Mouse (Mus musculus): ENCODE data around the gene Atp8a2. TPM values are rescaled to one million over a fixed set of nuclear protein-coding genes. Genes with fewer than 3 reads are reported as not detected.
A peak's percentile ranks its signal among the peaks of the same experiment; 100 is the strongest.

Atp8a2 gene
- polyA plus RNA-seq, 1 experiment from 2014 or later, result 13.0 TPM

DNA sequence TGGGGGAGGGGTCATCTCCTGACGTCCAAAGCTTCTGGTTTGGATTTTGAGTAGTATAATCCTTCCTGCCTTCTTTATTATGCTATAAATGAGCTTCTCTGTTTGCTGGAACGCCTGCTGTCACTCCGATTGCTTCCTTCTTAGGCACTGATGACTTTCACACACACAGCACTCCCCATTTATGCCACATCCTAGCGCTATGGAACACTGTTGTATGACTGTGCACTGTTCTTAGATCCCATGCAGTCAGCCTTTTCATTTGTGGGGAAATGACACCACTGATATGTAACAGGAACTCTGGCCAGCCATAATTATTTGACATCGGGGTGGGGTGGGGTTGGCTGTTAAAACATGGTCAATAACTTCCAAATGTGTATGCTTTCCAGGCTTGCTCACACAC lies 306.2 kb downstream of the Atp8a2 start:
- Histone ChIP-seq H3K27me3 (replicated peaks; ENCODE audit: control insufficient read depth, insufficient read depth, low read length) (no peaks in the 10 kb centered on the region), H3K9me3 (replicated peaks; ENCODE audit: control insufficient read depth, low read length) (no peaks in the 10 kb centered on the region), H3K4me3 (ENCODE audit: low read depth, low read length) (no peak overlapping the region), H3K36me3 (ENCODE audit: control insufficient read depth, insufficient read depth, low read length) (no peaks in the 10 kb centered on the region), H3K27ac (ENCODE audit: low read depth, low read length) (no peak overlapping the region), H3K4me2 (ENCODE audit: low read length) (no peak overlapping the region), H3K4me1 (ENCODE audit: control insufficient read depth, insufficient read depth, low read length) (peaks cover 9% of the 10 kb centered on the region), H3K9ac (ENCODE audit: low read length) (no peak overlapping the region; the same call in 1 of the 2 replicates)
- no peak for DNase-seq (ENCODE audit: low spot score)
- ATAC-seq, result no peak
- WGBS, result 64% methylated on average over 5 of the region's 5 CpGs

DNA sequence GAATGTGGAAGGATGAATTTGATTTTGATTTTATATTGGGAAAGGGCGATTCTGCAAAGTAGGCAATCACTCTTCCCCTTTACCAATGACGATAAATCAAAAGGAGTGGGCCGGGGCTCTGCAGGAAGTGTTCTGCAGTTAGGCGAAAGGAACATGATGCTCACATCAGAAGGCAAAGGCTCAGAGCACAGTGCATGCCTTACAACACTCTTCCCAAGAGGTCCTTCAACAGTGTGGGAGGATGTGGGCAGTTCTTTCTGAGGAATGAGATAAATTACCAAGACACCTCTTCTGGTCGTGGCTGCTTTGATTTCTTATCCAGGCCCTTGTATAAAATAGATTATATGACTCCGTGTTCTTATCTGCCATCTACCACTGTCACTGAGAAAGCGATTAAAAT lies 306.9 kb downstream of the Atp8a2 start:
- peaks cover 9% of the 10 kb centered on the region for H3K4me1 ChIP-seq (ENCODE audit: control insufficient read depth, insufficient read depth, low read length)
- DNase-seq (ENCODE audit: low spot score) (no peak), ATAC-seq (no peak)
- H3K27ac ChIP-seq (ENCODE audit: low read depth, low read length), result no peak overlapping the region
- no peaks in the 10 kb centered on the region for H3K36me3 ChIP-seq (ENCODE audit: control insufficient read depth, insufficient read depth, low read length)
- no peaks in the 10 kb centered on the region for H3K9me3 ChIP-seq (replicated peaks; ENCODE audit: control insufficient read depth, low read length)
- no peak overlapping the region for H3K4me3 ChIP-seq (ENCODE audit: low read depth, low read length)
- no peak overlapping the region for H3K9ac ChIP-seq (ENCODE audit: low read length)
- H3K4me2 ChIP-seq (ENCODE audit: low read length), result no peak overlapping the region
- no peaks in the 10 kb centered on the region for H3K27me3 ChIP-seq (replicated peaks; ENCODE audit: control insufficient read depth, insufficient read depth, low read length)
- 86% methylated on average over 7 of the region's 7 CpGs for WGBS

DNA sequence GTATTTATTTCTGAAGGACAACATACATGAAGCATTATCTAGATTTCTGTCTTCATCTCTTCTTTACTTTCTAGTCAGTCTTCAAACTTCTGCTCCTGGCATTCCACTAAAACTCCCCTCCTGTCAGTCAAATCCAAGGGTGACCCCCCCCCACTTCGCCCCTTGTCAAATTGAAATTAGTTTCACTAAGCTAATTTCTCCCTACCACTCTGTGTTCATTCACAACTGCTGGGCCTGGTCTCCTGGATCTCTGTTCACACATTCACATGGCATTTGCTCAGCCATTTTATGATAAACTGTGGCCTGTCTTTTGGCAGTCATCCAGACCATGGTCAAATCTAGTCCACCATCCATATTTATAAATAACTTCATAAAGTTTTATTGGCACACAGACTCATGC lies 308.5 kb downstream of the Atp8a2 start:
- 62% methylated on average over 1 of the region's 1 CpGs for WGBS
- ATAC-seq, result no peak
- no peaks in the 10 kb centered on the region for H3K9me3 ChIP-seq (replicated peaks; ENCODE audit: control insufficient read depth, low read length)
- peak; percentile 54 for DNase-seq (ENCODE audit: low spot score)
- no peaks in the 10 kb centered on the region for H3K36me3 ChIP-seq (ENCODE audit: control insufficient read depth, insufficient read depth, low read length)
- H3K27me3 ChIP-seq (replicated peaks; ENCODE audit: control insufficient read depth, insufficient read depth, low read length), result no peaks in the 10 kb centered on the region
- no peak overlapping the region for H3K27ac ChIP-seq (ENCODE audit: low read depth, low read length)
- peaks cover 9% of the 10 kb centered on the region for H3K4me1 ChIP-seq (ENCODE audit: control insufficient read depth, insufficient read depth, low read length)
- H3K4me2 ChIP-seq (ENCODE audit: low read length), result no peak overlapping the region
- no peak overlapping the region for H3K4me3 ChIP-seq (ENCODE audit: low read depth, low read length)
- H3K9ac ChIP-seq (ENCODE audit: low read length), result no peak overlapping the region

DNA sequence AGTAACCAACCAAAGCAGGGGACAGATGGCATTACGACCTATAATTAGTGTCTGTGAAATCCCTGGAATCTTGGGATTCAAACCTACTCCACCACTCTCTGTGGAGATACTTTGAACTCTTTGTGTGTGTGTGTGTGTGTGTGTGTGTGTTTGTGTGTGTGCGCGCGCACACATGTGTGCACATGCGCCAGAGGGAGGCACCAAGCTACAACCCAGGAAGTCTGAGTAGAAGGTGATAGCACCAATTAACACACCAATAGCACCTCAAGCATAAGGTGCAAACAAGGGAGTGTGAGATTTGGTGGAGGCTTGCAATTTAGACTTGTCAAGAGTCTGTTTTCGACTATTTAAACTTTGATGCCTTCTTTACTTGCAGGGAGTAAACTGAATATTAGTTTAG lies 308.9 kb downstream of the Atp8a2 start:
- Histone ChIP-seq H3K4me3 (ENCODE audit: low read depth, low read length) (no peak overlapping the region), H3K4me2 (ENCODE audit: low read length) (no peak overlapping the region), H3K36me3 (ENCODE audit: control insufficient read depth, insufficient read depth, low read length) (no peaks in the 10 kb centered on the region), H3K4me1 (ENCODE audit: control insufficient read depth, insufficient read depth, low read length) (peaks cover 9% of the 10 kb centered on the region), H3K9ac (ENCODE audit: low read length) (no peak overlapping the region), H3K27ac (ENCODE audit: low read depth, low read length) (peak overlapping the region; percentile 56; the same call in 1 of the 2 replicates), H3K9me3 (replicated peaks; ENCODE audit: control insufficient read depth, low read length) (no peaks in the 10 kb centered on the region), H3K27me3 (replicated peaks; ENCODE audit: control insufficient read depth, insufficient read depth, low read length) (no peaks in the 10 kb centered on the region)
- WGBS, result 68% methylated on average over 6 of the region's 6 CpGs
- peak; percentile 48 for ATAC-seq
- peak; percentile 58 for DNase-seq (ENCODE audit: low spot score)

DNA sequence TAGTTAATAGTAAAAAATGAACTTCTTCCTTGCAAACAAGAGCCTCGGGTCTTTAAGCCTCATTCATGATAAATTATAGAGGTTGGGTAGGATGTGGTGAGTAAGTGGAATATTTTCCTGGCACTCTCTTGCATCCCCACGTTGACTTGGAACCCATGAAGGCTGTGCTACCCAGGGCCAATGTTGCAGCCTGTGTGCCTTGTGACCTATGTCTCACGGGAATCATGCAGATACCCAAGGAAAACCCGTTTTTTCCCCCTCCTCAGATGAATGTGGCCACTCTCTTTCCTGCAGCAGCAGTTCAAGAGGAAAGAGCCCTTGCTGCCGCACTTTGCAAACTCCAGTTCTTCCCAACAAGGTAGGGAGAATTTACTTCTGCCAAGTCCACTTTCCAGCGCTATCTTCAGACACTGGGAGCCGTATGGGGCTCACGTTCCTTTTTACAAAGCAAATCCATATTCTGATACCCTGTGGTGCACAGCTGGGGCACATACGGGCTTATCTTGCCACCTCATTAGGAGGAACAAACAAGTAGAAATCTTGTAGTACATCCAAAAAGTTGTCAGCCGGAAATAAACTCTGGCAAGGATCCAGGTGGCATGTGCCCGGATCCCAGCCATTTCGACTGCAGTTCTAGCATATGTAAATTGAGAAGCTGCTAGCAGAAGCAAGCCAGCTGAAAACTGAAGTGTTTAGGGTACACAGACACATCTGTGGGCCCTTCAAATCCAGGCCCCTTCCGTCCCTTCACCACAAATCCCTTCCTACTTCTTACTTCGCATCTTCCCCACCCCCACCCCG lies 309.7 kb downstream of the Atp8a2 start:
- no peak overlapping the region for H3K9ac ChIP-seq (ENCODE audit: low read length)
- no peaks in the 10 kb centered on the region for H3K27me3 ChIP-seq (replicated peaks; ENCODE audit: control insufficient read depth, insufficient read depth, low read length)
- H3K36me3 ChIP-seq (ENCODE audit: control insufficient read depth, insufficient read depth, low read length), result no peaks in the 10 kb centered on the region
- H3K4me3 ChIP-seq (ENCODE audit: low read depth, low read length), result no peak overlapping the region
- peak overlapping the region; percentile 75; the same call in 1 of the 2 replicates for H3K27ac ChIP-seq (ENCODE audit: low read depth, low read length)
- ATAC-seq (peak; percentile 91), DNase-seq (ENCODE audit: low spot score) (peak; percentile 95)
- 22% methylated on average over 15 of the region's 15 CpGs for WGBS
- no peaks in the 10 kb centered on the region for H3K9me3 ChIP-seq (replicated peaks; ENCODE audit: control insufficient read depth, low read length)
- H3K4me2 ChIP-seq (ENCODE audit: low read length), result peak overlapping the region; percentile 2; the same call in 1 of the 2 replicates
- H3K4me1 ChIP-seq (ENCODE audit: control insufficient read depth, insufficient read depth, low read length), result peaks cover 9% of the 10 kb centered on the region

DNA sequence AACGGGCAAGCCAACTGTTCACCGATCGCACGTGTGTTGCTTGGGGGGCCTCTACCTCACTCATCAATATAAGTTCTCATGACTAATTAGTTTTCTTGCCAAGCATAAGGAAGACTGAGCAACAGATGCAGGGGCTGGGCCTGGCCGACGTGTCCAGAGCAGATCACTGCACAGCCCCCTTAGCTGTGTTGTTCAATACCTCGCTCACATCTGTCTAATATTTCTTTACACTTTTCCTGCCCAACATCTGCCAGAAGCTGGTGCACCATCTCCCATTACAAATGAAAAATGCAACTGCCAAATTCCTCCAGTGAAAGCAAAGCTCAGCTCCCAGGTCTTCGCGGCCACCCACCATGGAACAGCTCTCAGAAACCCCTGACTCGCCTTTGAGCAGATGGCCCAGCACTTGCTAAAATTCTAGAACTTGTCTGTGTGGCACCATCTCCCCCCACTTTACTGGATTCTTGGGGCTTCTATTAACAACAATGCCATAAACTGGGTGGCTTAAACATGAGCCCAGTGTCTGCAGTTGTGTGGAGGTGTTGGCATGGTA lies 313.4 kb downstream of the Atp8a2 start:
- H3K4me1 ChIP-seq (ENCODE audit: control insufficient read depth, insufficient read depth, low read length), result peaks cover 8% of the 10 kb centered on the region
- H3K27me3 ChIP-seq (replicated peaks; ENCODE audit: control insufficient read depth, insufficient read depth, low read length), result no peaks in the 10 kb centered on the region
- no peaks in the 10 kb centered on the region for H3K36me3 ChIP-seq (ENCODE audit: control insufficient read depth, insufficient read depth, low read length)
- H3K27ac ChIP-seq (ENCODE audit: low read depth, low read length), result no peak overlapping the region
- no peak overlapping the region for H3K4me2 ChIP-seq (ENCODE audit: low read length)
- 82% methylated on average over 10 of the region's 10 CpGs for WGBS
- no peaks in the 10 kb centered on the region for H3K9me3 ChIP-seq (replicated peaks; ENCODE audit: control insufficient read depth, low read length)
- no peak overlapping the region for H3K9ac ChIP-seq (ENCODE audit: low read length)
- no peak for ATAC-seq
- DNase-seq (ENCODE audit: low spot score), result no peak
- no peak overlapping the region for H3K4me3 ChIP-seq (ENCODE audit: low read depth, low read length)

DNA sequence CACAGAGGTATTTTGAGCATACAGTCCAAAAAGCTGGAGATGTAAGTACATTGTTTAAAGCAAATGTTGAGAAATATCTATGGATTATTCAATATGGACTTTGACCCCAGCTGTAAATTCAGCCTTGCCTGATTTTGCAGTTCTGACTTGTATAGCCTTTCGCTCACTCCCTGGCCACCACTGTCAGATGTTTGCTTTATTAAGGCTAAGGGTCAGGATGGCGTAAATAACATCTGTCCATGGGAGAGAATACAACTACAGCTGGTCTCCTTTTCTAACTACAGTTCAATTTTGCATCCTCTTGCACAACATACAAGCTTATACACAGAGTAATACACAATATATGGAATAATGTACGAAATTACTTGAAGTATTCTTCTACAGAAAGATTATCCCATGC lies 316.1 kb downstream of the Atp8a2 start:
- 93% methylated on average over 3 of the region's 3 CpGs for WGBS
- no peak for DNase-seq (ENCODE audit: low spot score)
- H3K4me3 ChIP-seq (ENCODE audit: low read depth, low read length), result no peak overlapping the region

DNA sequence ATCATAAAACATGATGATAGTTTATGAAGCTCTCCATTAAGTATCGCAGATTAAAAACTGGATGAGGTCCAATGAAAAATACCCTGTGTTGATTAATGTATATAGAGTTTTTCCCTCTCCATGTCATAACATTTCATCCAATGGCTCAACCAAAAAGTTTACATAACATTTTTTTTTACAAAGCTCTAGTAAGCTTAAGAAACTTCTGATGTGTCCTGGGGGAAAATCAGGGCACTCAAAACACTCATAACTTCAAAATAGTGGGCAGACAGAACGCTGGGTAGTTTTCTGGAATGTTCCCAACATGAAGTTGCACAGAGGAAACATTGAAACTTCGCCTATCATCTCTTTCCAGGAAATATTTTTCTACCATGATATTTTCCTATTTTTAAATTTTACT lies 318.7 kb downstream of the Atp8a2 start:
- no peak for ATAC-seq
- WGBS, result 92% methylated on average over 3 of the region's 3 CpGs
- no peaks in the 10 kb centered on the region for H3K36me3 ChIP-seq (ENCODE audit: control insufficient read depth, insufficient read depth, low read length)

More for the DNA sequence above, 316.1 kb downstream of the Atp8a2 start:
- ATAC-seq, result no peak
- H3K36me3 ChIP-seq (ENCODE audit: control insufficient read depth, insufficient read depth, low read length), result no peaks in the 10 kb centered on the region
- no peak overlapping the region for H3K4me2 ChIP-seq (ENCODE audit: low read length)
- H3K4me1 ChIP-seq (ENCODE audit: control insufficient read depth, insufficient read depth, low read length), result no peaks in the 10 kb centered on the region
- no peak overlapping the region for H3K27ac ChIP-seq (ENCODE audit: low read depth, low read length)
- H3K27me3 ChIP-seq (replicated peaks; ENCODE audit: control insufficient read depth, insufficient read depth, low read length), result no peaks in the 10 kb centered on the region
- no peaks in the 10 kb centered on the region for H3K9me3 ChIP-seq (replicated peaks; ENCODE audit: control insufficient read depth, low read length)
- H3K9ac ChIP-seq (ENCODE audit: low read length), result no peak overlapping the region

DNA sequence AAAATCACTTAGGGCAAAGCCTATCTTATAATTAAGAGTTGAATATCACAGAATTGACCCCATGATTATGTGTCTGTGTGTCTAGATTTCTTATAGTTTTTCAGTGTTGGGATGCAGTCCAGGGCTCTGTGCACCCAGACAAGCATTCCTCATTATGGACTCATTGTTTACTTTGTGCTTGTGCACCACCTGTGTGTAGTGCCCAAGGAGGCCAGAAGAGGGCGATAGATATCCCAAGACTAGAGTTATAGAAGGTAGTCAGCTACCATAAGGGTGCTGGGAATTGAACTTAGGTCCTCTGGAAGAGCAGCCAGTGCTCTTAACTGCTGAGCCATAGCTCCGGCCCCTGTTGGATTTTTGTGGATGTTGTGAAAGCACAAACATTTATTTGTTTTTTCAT lies 320.5 kb downstream of the Atp8a2 start:
- no peak overlapping the region for H3K27ac ChIP-seq (ENCODE audit: low read depth, low read length)
- H3K4me3 ChIP-seq (ENCODE audit: low read depth, low read length), result no peak overlapping the region
- no peaks in the 10 kb centered on the region for H3K4me1 ChIP-seq (ENCODE audit: control insufficient read depth, insufficient read depth, low read length)
- no peak overlapping the region for H3K4me2 ChIP-seq (ENCODE audit: low read length)
- DNase-seq (ENCODE audit: low spot score) (no peak), ATAC-seq (no peak)
- H3K36me3 ChIP-seq (ENCODE audit: control insufficient read depth, insufficient read depth, low read length), result no peaks in the 10 kb centered on the region
- 84% methylated on average over 2 of the region's 2 CpGs for WGBS
- no peaks in the 10 kb centered on the region for H3K9me3 ChIP-seq (replicated peaks; ENCODE audit: control insufficient read depth, low read length)
- no peak overlapping the region for H3K9ac ChIP-seq (ENCODE audit: low read length)
- no peaks in the 10 kb centered on the region for H3K27me3 ChIP-seq (replicated peaks; ENCODE audit: control insufficient read depth, insufficient read depth, low read length)

More for the DNA sequence above, 318.7 kb downstream of the Atp8a2 start:
- no peak overlapping the region for H3K4me2 ChIP-seq (ENCODE audit: low read length)
- H3K4me3 ChIP-seq (ENCODE audit: low read depth, low read length), result no peak overlapping the region
- H3K9ac ChIP-seq (ENCODE audit: low read length), result no peak overlapping the region
- no peak for DNase-seq (ENCODE audit: low spot score)
- no peaks in the 10 kb centered on the region for H3K9me3 ChIP-seq (replicated peaks; ENCODE audit: control insufficient read depth, low read length)
- H3K4me1 ChIP-seq (ENCODE audit: control insufficient read depth, insufficient read depth, low read length), result no peaks in the 10 kb centered on the region
- no peak overlapping the region for H3K27ac ChIP-seq (ENCODE audit: low read depth, low read length)
- no peaks in the 10 kb centered on the region for H3K27me3 ChIP-seq (replicated peaks; ENCODE audit: control insufficient read depth, insufficient read depth, low read length)
